Mouse (Mus musculus): ENCODE measurements around the gene Map3k4. TPM values are rescaled to one million over a fixed set of nuclear protein-coding genes. Genes with fewer than 3 reads are reported as not detected.

Map3k4 gene
- polyA plus RNA-seq (2015; fragmentation: Nextera tagmentation; extraction: Ambion mirVana) = 29.3 and 34.7 TPM in 2 replicates

DNA sequence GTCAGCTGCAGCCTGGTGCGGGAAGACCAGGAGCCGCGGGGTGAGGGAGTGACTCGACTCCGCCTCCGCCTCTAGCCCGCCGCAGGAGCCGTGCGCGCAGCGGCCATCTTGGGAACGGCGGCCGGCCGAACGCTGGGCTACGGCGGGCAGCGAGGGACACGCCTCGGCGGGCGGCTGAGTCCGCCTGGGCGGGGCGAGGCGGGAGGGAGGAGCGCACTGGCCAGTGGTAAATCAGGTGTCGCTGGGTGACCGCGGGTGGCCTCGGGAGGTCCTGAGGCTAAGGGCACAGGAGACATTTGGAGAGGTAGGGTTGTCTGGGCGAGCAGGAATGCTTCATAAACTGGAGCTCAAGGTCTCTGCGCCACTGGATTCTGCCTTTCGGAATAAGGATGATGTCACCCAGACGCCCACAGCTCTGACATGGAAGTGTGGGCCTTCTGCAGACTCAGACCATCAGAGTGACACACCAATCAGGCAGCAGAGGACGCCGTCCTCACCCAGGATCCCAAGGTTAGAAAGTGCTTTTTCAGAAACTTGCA lies at the start of gene Map3k4:
Gene Map3k4, minus strand, starts transcription at position 134 of the 539 bp plus-strand sequence.
- Histone ChIP-seq H3K4me2 (replicated peaks; ENCODE audit: low read depth) (peak within 1 kb of the TSS; percentile 86), H3K4me1 (replicated peaks; ENCODE audit: control insufficient read depth, insufficient read depth, low read length) (no peaks in the 10 kb centered on the region), H3K9me3 (ENCODE audit: control insufficient read depth) (no peaks in the 10 kb centered on the region), H3K4me3 (ENCODE audit: low read depth, low read length) (peak within 1 kb of the TSS; percentile 81), H3K36me3 (ENCODE audit: control insufficient read depth, insufficient read depth) (0 out of 2 replicates have a peak, but pooled peaks cover 4% of the 10 kb centered on the region), H3K27me3 (replicated peaks; ENCODE audit: control insufficient read depth, insufficient read depth, low read length) (no peaks in the 10 kb centered on the region), H3K9ac (ENCODE audit: low read depth, low read length) (peak within 1 kb of the TSS; percentile 85), H3K27ac (ENCODE audit: low read depth, low read length) (peak within 1 kb of the TSS; percentile 76)
- WGBS = under 1% methylated on average over 39 of the region's 39 CpGs
- ATAC-seq = peak; percentile 97
- TF ChIP-seq CTCF (IDR thresholded peaks at IDR 0.05; ENCODE audit: low read depth) = peak; percentile 40

DNA sequence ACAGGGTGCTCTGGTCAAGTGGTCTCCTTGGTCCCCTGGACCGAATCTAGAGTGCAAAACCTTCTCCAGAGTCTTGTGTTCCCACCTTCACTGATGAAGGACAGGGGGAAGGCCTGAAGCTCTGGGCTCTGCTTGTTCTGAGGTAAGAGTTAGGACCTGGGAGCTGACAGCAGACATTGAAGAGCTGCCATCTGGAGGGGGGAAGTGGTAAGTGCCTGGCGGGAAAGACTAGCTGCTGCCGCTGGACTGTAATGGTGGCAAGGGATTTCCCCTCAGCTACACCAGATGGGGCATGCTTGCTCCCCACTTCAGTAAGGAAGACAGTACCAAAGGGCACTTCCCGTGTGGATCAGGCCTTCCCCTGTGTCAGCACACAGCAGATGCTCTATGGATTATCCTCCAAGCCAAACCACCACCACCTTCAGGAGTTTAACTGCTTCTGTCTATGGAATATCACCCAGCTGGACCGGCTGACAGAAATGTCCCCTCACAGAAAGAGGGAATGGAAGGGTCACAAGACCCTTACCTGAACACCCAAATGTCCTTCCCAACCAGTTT lies 48.9 kb upstream of the Map3k4 start:
- no peak overlapping the region for H3K27ac ChIP-seq (ENCODE audit: low read depth, low read length)
- H3K27me3 ChIP-seq (replicated peaks; ENCODE audit: control insufficient read depth, insufficient read depth, low read length) = no peaks in the 10 kb centered on the region
- H3K4me1 ChIP-seq (replicated peaks; ENCODE audit: control insufficient read depth, insufficient read depth, low read length) = no peaks in the 10 kb centered on the region
- no peaks in the 10 kb centered on the region for H3K36me3 ChIP-seq (ENCODE audit: control insufficient read depth, insufficient read depth)
- H3K4me3 ChIP-seq (ENCODE audit: low read depth, low read length) = no peak overlapping the region
- no peaks in the 10 kb centered on the region for H3K9me3 ChIP-seq (ENCODE audit: control insufficient read depth)
- H3K9ac ChIP-seq (ENCODE audit: low read depth, low read length) = no peak overlapping the region
- peak; percentile 49; the same call in 1 of the 2 replicates for ATAC-seq
- TF ChIP-seq CTCF (IDR thresholded peaks at IDR 0.05; ENCODE audit: low read depth) = peak; percentile 87
- WGBS = 33% methylated on average over 5 of the region's 5 CpGs
- H3K4me2 ChIP-seq (replicated peaks; ENCODE audit: low read depth) = no peak overlapping the region

DNA sequence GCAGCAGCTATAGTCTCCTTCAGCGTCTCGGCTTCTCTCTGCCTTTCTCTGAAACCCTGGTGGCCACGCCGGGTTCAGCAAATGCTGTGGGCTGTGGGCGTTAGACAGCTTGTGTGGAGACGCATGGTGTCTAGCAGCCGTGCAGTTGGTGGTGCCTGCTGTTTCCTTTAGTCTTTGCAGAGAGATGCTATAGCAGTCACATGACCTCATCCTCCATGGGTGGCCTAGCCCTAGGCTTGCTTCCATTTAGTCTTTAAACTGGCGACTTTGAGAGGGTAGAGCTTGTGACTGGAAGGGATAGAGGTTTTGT lies 45.8 kb upstream of the Map3k4 start:
- WGBS = 71% methylated on average over 8 of the region's 8 CpGs
- Histone ChIP-seq H3K27ac (ENCODE audit: low read depth, low read length) (no peak overlapping the region), H3K4me2 (replicated peaks; ENCODE audit: low read depth) (no peak overlapping the region), H3K9ac (ENCODE audit: low read depth, low read length) (no peak overlapping the region), H3K36me3 (ENCODE audit: control insufficient read depth, insufficient read depth) (no peaks in the 10 kb centered on the region), H3K27me3 (replicated peaks; ENCODE audit: control insufficient read depth, insufficient read depth, low read length) (no peaks in the 10 kb centered on the region), H3K4me3 (ENCODE audit: low read depth, low read length) (no peak overlapping the region), H3K9me3 (ENCODE audit: control insufficient read depth) (no peaks in the 10 kb centered on the region), H3K4me1 (replicated peaks; ENCODE audit: control insufficient read depth, insufficient read depth, low read length) (no peaks in the 10 kb centered on the region)
- TF ChIP-seq CTCF (IDR thresholded peaks at IDR 0.05; ENCODE audit: low read depth) = no peak
- ATAC-seq = no peak

DNA sequence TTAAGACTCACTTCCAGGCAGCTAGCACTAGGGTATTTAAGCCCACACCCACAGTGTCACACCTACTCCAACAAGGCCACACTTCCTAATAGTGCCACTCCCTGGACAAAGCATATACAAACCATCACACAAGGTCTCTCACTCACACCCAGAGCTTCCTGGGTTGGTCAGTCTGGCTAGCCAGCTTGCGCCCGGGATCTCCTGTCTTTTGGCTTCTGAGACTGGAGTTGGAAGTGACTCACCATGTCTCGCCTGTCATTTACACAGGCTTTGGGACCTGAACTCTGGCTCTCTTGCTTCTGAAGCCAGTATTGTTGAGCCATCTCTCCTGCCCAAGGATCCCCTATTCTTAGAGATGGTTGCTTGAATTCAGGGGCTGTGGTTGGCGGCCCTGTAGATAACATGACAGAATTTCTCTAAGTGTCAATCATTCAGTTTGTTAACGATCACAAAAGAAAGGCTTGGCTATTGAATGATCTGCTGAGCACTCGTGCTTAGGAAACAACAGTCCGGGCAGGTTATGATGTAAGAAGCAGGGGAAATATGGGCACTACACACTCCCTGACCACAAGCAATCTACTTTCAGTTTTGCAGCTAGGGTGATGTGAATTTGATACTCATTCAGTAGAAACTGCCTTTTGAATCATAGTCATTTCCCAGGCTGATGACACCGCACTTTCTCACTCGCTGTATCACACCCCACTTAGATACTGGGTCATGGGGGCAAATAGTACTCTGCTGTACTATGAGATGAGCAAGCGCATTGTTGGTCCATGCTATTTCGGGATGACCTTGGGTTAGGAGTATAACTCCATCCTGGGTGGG lies 45.2 kb upstream of the Map3k4 start:
- ATAC-seq = no peak
- no peak overlapping the region for H3K4me2 ChIP-seq (replicated peaks; ENCODE audit: low read depth)
- WGBS = 78% methylated on average over 11 of the region's 11 CpGs
- H3K4me1 ChIP-seq (replicated peaks; ENCODE audit: control insufficient read depth, insufficient read depth, low read length) = no peaks in the 10 kb centered on the region
- H3K27ac ChIP-seq (ENCODE audit: low read depth, low read length) = no peak overlapping the region
- no peaks in the 10 kb centered on the region for H3K9me3 ChIP-seq (ENCODE audit: control insufficient read depth)
- TF ChIP-seq CTCF (IDR thresholded peaks at IDR 0.05; ENCODE audit: low read depth) = no peak
- no peak overlapping the region for H3K9ac ChIP-seq (ENCODE audit: low read depth, low read length)
- H3K4me3 ChIP-seq (ENCODE audit: low read depth, low read length) = no peak overlapping the region
- no peaks in the 10 kb centered on the region for H3K27me3 ChIP-seq (replicated peaks; ENCODE audit: control insufficient read depth, insufficient read depth, low read length)
- H3K36me3 ChIP-seq (ENCODE audit: control insufficient read depth, insufficient read depth) = no peaks in the 10 kb centered on the region

DNA sequence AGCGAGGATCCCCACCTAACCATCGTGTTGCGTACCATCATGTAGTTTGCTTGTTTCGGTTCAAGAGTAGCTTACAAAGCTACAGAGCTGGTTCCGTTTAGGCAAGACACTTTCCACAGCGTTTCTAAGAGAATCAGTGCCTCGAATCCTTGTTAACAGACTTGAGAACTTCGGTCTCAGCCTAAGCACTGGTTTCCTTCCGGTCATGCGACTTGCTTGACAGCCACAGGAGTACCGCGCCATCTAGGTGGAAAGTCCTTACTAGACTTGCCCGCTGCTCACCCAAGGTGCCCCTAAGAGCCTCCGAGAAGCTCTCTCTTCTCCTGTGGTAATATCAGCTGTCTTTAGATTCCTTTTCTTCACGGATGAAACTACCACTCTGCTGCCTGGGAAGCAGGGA lies 41.3 kb upstream of the Map3k4 start:
- Histone ChIP-seq H3K4me3 (ENCODE audit: low read depth, low read length) (no peak overlapping the region), H3K9me3 (ENCODE audit: control insufficient read depth) (no peaks in the 10 kb centered on the region), H3K27me3 (replicated peaks; ENCODE audit: control insufficient read depth, insufficient read depth, low read length) (no peaks in the 10 kb centered on the region), H3K4me1 (replicated peaks; ENCODE audit: control insufficient read depth, insufficient read depth, low read length) (no peaks in the 10 kb centered on the region), H3K27ac (ENCODE audit: low read depth, low read length) (no peak overlapping the region), H3K4me2 (replicated peaks; ENCODE audit: low read depth) (no peak overlapping the region), H3K36me3 (ENCODE audit: control insufficient read depth, insufficient read depth) (no peaks in the 10 kb centered on the region), H3K9ac (ENCODE audit: low read depth, low read length) (no peak overlapping the region)
- WGBS = 89% methylated on average over 15 of the region's 15 CpGs
- no peak for TF ChIP-seq CTCF (IDR thresholded peaks at IDR 0.05; ENCODE audit: low read depth)
- ATAC-seq = no peak

DNA sequence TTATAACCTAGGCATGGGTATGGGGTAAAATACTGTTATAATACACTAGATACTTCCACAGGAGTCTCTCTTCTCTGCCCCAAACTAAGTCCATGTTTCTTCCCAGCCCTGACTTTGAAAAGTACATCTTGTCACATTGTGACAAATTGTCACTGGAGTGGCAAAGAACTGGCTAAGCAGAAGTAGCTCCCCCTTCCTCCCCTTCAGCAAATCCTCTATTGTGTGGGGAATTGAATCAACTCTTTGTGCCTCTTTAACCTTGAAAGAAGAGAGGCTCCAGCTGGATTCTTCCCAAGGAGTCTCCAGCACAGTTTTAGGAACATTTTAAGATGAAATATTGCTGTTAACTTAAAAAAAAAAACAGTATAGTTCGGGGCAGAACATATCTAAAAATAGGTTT lies 34.2 kb upstream of the Map3k4 start:
- Histone ChIP-seq H3K4me2 (replicated peaks; ENCODE audit: low read depth) (no peak overlapping the region), H3K27me3 (replicated peaks; ENCODE audit: control insufficient read depth, insufficient read depth, low read length) (no peaks in the 10 kb centered on the region), H3K4me1 (replicated peaks; ENCODE audit: control insufficient read depth, insufficient read depth, low read length) (no peaks in the 10 kb centered on the region), H3K27ac (ENCODE audit: low read depth, low read length) (no peak overlapping the region), H3K9me3 (ENCODE audit: control insufficient read depth) (no peaks in the 10 kb centered on the region), H3K36me3 (ENCODE audit: control insufficient read depth, insufficient read depth) (no peaks in the 10 kb centered on the region), H3K4me3 (ENCODE audit: low read depth, low read length) (no peak overlapping the region), H3K9ac (ENCODE audit: low read depth, low read length) (no peak overlapping the region)
- no peak for ATAC-seq
- WGBS = 29% methylated on average over 1 of the region's 1 CpGs
- no peak for TF ChIP-seq CTCF (IDR thresholded peaks at IDR 0.05; ENCODE audit: low read depth)

Measured in intestine, postnatal 0 days (tissue).